Mouse (Mus musculus) embryonic facial prominence, embryonic 14.5 days (tissue): ENCODE results near the gene Col24a1. TPM values are rescaled to one million over a fixed set of nuclear protein-coding genes. Genes with fewer than 3 reads are reported as not detected.
A peak's percentile ranks its signal among the peaks of the same experiment; 100 is the strongest.

Experiments
- ATAC-seq: fragments of 200-750 bp; cut with Nextera tagmentation; 2 replicates; pipeline ENCODE4 v1.8.0; 2017; ENCODE audit warnings: low read depth, moderate number of reproducible peaks, moderate TSS enrichment
- DNase-seq: peaks from one replicate; pipeline ENCODE4 v3.0.0-alpha.2; 2015; ENCODE audit warnings: low spot score
- H3K27ac ChIP-seq: fragments of 300-500 bp; sonication (generic); replicated peaks from 2 replicates; pipeline ENCODE4 v1.5.1; 2014; ENCODE audit warnings: low read depth, mild to moderate bottlenecking, low read length, moderate library complexity
- H3K27me3 ChIP-seq: fragments of 300-500 bp; sonication (generic); replicated peaks from 2 replicates; pipeline ENCODE4 v1.6.1; 2014; ENCODE audit warnings: low read length; ENCODE audit not compliant: control insufficient read depth, insufficient read depth
- H3K36me3 ChIP-seq: fragments of 300-500 bp; sonication (generic); 2 replicates; pipeline ENCODE4 v1.6.1; 2014; ENCODE audit warnings: low read length, mixed read lengths; ENCODE audit not compliant: control insufficient read depth, insufficient read depth
- H3K4me1 ChIP-seq: fragments of 300-500 bp; sonication (generic); 2 replicates; pipeline ENCODE4 v1.6.1; 2014; ENCODE audit warnings: antibody characterized with exemption, low read length; ENCODE audit not compliant: control insufficient read depth, insufficient read depth
- H3K4me2 ChIP-seq: fragments of 300-500 bp; sonication (generic); 2 replicates; pipeline ENCODE4 v1.6.1; 2014; ENCODE audit warnings: low read depth, mild to moderate bottlenecking, low read length, moderate library complexity, mixed read lengths
- H3K4me3 ChIP-seq: fragments of 300-500 bp; sonication (generic); 2 replicates; pipeline ENCODE4 v1.5.1; 2014; ENCODE audit warnings: low read depth, mild to moderate bottlenecking, low read length
- H3K9ac ChIP-seq: fragments of 300-500 bp; sonication (generic); 2 replicates; pipeline ENCODE4 v1.6.1; 2014; ENCODE audit warnings: low read depth, mild to moderate bottlenecking, low read length, moderate library complexity, mixed read lengths
- H3K9me3 ChIP-seq: fragments of 300-500 bp; sonication (generic); 2 replicates; pipeline ENCODE4 v1.6.1; 2016; ENCODE audit warnings: low read length; ENCODE audit not compliant: control insufficient read depth
- WGBS: fragments of 180-500 bp; shearing (Covaris S2); extraction: QIAGEN DNeasy Blood & Tissue Kit; methylation state at CpG from one replicate; pipeline ENCODE4 v1.1.7; 2014; 5-methylcytosine and 5-hydroxymethylcytosine counted together
- polyA plus RNA-seq: library from polyadenylated mRNA; unstranded; fragments of >200 nt; fragmentation: Nextera tagmentation; extraction: Ambion mirVana; gene quantifications from 2 replicates; pipeline ENCODE4 v1.2.1, GENCODE M21; 2014

Gene Col24a1
- polyA plus RNA-seq, 1 experiment from 2014 or later, result 16.3 TPM

DNA sequence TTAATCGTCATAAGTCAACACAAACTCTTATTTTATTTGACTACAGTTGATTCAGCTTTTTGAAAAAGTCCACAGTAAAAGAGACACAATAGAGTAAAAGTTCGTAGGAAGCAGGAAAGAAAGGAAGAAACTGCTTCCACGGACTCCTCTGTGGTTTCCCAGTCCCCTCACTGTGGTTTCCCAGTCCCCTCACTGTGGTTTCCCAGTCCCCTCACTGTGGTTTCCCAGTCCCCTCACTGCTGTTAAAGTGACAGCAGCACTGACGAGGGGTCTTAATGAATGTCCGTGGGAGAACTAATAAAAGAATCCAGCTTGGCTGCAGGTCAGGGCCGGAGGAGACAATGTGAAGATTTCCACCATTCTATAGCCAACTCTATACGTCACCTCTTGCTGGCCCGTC, 39.4 kb downstream of the Col24a1 start:
- H3K27ac ChIP-seq, result 0 out of 2 replicates have a peak overlapping the region, but pooled peaks have one; percentile 11
- ATAC-seq, result no peak
- H3K4me1 ChIP-seq, result peaks cover 5% of the 10 kb centered on the region; the same call in 1 of the 2 replicates
- no peak overlapping the region for H3K9ac ChIP-seq
- whole genome bisulfite sequencing, result 62% methylated on average over 8 of the region's 8 CpGs
- no peaks in the 10 kb centered on the region for H3K27me3 ChIP-seq
- 0 out of 2 replicates have a peak overlapping the region, but pooled peaks have one; percentile 23 for H3K4me2 ChIP-seq
- no peaks in the 10 kb centered on the region for H3K36me3 ChIP-seq
- H3K9me3 ChIP-seq, result no peaks in the 10 kb centered on the region
- no peak overlapping the region for H3K4me3 ChIP-seq
- no peak for DNase-seq

DNA sequence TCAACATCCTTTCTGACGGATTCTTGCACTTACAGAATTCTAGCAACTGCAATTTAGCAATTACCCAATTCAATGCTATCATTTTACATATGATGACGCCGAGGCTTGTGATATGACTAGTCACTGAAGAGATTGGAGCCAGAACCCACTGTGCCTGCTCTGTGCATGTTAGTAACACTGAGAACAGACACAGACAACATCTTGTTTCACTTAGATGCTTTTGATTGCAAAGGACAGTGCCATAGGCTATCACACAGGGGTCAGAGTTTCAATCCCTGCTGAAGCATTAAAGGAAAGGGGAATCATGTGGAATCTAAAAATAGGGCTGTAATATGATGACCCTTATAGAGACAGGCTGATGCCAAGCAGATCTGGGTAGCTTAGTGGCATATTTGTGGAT, 41.8 kb downstream of the Col24a1 start:
- no peak overlapping the region for H3K4me3 ChIP-seq
- DNase-seq, result peak; percentile 53
- no peaks in the 10 kb centered on the region for H3K27me3 ChIP-seq
- H3K36me3 ChIP-seq, result no peaks in the 10 kb centered on the region
- no peak for ATAC-seq
- WGBS, result 35% methylated on average over 3 of the region's 3 CpGs
- no peak overlapping the region for H3K4me2 ChIP-seq
- no peaks in the 10 kb centered on the region for H3K9me3 ChIP-seq
- peaks cover 5% of the 10 kb centered on the region for H3K4me1 ChIP-seq
- no peak overlapping the region for H3K9ac ChIP-seq
- no peak overlapping the region for H3K27ac ChIP-seq

DNA sequence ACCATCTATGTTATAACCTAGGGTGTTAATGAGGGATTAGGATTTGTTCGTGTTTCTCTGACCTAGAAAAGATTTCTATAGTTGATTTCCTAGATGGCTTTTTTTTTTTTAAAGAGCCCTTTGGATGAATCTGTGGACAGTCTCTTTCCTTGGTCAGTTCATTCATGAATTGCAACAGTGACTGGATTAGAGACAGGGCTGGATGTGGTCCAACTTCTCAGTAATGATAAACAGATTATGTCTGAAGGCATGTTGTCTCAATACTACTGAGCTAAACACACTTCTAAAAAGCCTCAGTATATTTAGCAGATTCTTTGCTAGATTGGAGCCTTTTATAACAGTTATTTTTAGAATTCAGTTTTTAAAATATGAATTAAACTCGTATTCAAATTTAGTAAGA, 44.9 kb downstream of the Col24a1 start:
- Histone ChIP-seq H3K9me3 (no peaks in the 10 kb centered on the region), H3K36me3 (no peaks in the 10 kb centered on the region), H3K4me3 (no peak overlapping the region), H3K27ac (no peak overlapping the region), H3K4me1 (no peaks in the 10 kb centered on the region; the same call in none of the 2 replicates), H3K27me3 (no peaks in the 10 kb centered on the region), H3K9ac (no peak overlapping the region), H3K4me2 (no peak overlapping the region)
- ATAC-seq, result no peak
- 50% methylated on average over 2 of the region's 2 CpGs for WGBS
- DNase-seq, result peak; percentile 38

GRCm38 (mm10) chr3:145339851-145340499, 47.7 kb downstream of the Col24a1 start:
- H3K4me1 ChIP-seq, result no peaks in the 10 kb centered on the region; the same call in none of the 2 replicates
- no peak overlapping the region for H3K9ac ChIP-seq
- DNase-seq (peak; percentile 51), ATAC-seq (no peak)
- H3K4me2 ChIP-seq, result no peak overlapping the region
- H3K36me3 ChIP-seq, result no peaks in the 10 kb centered on the region
- H3K4me3 ChIP-seq, result no peak overlapping the region
- no peaks in the 10 kb centered on the region for H3K27me3 ChIP-seq
- no peaks in the 10 kb centered on the region for H3K9me3 ChIP-seq
- H3K27ac ChIP-seq, result no peak overlapping the region
- WGBS, result 65% methylated on average over 10 of the region's 10 CpGs

GRCm38 (mm10) chr3:145348690-145349089, 56.4 kb downstream of the Col24a1 start:
- Histone ChIP-seq H3K9ac (no peak overlapping the region), H3K36me3 (no peaks in the 10 kb centered on the region), H3K4me3 (no peak overlapping the region), H3K27ac (no peak overlapping the region), H3K4me1 (no peaks in the 10 kb centered on the region), H3K27me3 (no peaks in the 10 kb centered on the region), H3K4me2 (no peak overlapping the region), H3K9me3 (no peaks in the 10 kb centered on the region)
- DNase-seq (no peak), ATAC-seq (no peak)
- 83% methylated on average over 3 of the region's 3 CpGs for WGBS

GRCm38 (mm10) chr3:145353951-145354350, 61.7 kb downstream of the Col24a1 start:
- 75% methylated on average over 3 of the region's 3 CpGs for WGBS

GRCm38 (mm10) chr3:145356865-145357487, 64.7 kb downstream of the Col24a1 start:
- WGBS, result 83% methylated on average over 6 of the region's 6 CpGs
- no peak overlapping the region for H3K4me3 ChIP-seq
- no peaks in the 10 kb centered on the region for H3K4me1 ChIP-seq
- no peak overlapping the region for H3K4me2 ChIP-seq
- DNase-seq (no peak), ATAC-seq (no peak)
- H3K27ac ChIP-seq, result no peak overlapping the region
- 0 out of 2 replicates have a peak, but pooled peaks cover 4% of the 10 kb centered on the region for H3K9me3 ChIP-seq
- H3K36me3 ChIP-seq, result no peaks in the 10 kb centered on the region
- H3K9ac ChIP-seq, result no peak overlapping the region
- no peaks in the 10 kb centered on the region for H3K27me3 ChIP-seq

More at GRCm38 (mm10) chr3:145353951-145354350, 61.7 kb downstream of the Col24a1 start:
- DNase-seq (no peak), ATAC-seq (no peak)
- Histone ChIP-seq H3K9me3 (no peaks in the 10 kb centered on the region), H3K9ac (no peak overlapping the region), H3K27me3 (no peaks in the 10 kb centered on the region), H3K4me1 (no peaks in the 10 kb centered on the region), H3K27ac (no peak overlapping the region), H3K4me3 (no peak overlapping the region), H3K4me2 (no peak overlapping the region), H3K36me3 (no peaks in the 10 kb centered on the region)

GRCm38 (mm10) chr3:145365227-145365626, 73.0 kb downstream of the Col24a1 start:
- whole genome bisulfite sequencing, result 41% methylated on average over 3 of the region's 3 CpGs
- H3K27ac ChIP-seq, result no peak overlapping the region
- 0 out of 2 replicates have a peak, but pooled peaks cover 4% of the 10 kb centered on the region for H3K9me3 ChIP-seq
- DNase-seq, result no peak
- H3K27me3 ChIP-seq, result no peaks in the 10 kb centered on the region
- H3K36me3 ChIP-seq, result no peaks in the 10 kb centered on the region
- no peak overlapping the region for H3K4me2 ChIP-seq
- no peak overlapping the region for H3K9ac ChIP-seq
- ATAC-seq, result no peak
- H3K4me1 ChIP-seq, result peaks cover 3% of the 10 kb centered on the region; the same call in 1 of the 2 replicates
- no peak overlapping the region for H3K4me3 ChIP-seq
